Mouse (Mus musculus) T-helper 17 cell (primary cell): Measurements from ENCODE around the gene Mitf.

ENCODE experiments used
- in situ Hi-C, 2 experiments: fragments of 300-600 bp; cut with MboI, MseI; formaldehyde crosslinking; loops; 1 replicate in 1 of 2; 2 replicates in 1 of 2; pipeline ENCODE4 v1.15.1; 2025; ENCODE audit warnings: high pct_unique_total_duplicates in 2 of 2

Gene Mitf

DNA sequence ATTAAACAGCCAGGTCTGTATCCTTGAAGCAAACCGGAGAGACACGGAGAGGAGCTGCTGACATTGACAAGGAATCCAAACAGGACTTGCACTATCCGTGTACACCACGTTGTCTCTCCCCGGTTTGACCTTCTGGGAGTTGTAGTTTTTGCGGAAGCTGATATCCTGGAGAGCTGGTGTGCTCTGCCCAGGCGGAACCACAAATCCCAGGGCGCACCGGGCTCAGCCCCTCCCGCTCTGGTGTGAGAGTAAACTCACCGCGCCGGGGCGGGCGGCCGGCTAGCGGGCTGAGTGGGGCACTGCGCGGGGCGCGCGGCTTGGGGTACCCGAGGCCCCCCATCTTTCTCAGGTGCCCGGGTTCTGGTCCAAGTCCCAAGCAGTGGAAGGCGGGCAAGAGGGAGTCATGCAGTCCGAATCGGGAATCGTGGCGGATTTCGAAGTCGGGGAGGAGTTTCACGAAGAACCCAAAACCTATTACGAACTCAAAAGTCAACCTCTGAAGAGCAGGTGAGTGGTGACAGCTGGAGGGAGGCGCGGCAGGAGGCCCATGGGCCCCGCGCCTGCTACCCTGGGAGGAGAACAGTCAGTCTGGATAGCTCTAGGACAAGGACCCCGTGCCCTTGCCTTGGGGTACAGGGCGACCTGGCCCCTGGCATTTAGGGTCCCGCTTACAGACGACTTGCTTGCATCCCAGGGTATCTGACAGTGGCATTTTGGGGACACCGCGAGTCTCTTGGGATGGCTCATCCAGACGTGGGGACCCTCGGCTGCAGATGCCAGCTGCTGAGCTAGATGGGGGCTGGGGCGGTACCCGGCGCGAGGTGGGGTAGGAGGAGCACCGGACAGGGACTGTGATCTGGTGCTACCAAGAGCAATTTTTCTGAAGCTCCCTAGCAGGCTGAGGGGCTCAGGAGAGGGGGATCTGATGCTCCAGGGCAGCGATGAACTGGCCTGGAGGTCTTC, at the start of gene Mitf:
TSS of gene Mitf (plus strand) at position 272 of the 963 bp plus-strand sequence.
- in situ Hi-C loops = loop anchor here in 1 of 2 experiments (10.0 kb wide), 2 partner anchors 1698 to 1828 kb away; no protein-coding TSS in a partner anchor

DNA sequence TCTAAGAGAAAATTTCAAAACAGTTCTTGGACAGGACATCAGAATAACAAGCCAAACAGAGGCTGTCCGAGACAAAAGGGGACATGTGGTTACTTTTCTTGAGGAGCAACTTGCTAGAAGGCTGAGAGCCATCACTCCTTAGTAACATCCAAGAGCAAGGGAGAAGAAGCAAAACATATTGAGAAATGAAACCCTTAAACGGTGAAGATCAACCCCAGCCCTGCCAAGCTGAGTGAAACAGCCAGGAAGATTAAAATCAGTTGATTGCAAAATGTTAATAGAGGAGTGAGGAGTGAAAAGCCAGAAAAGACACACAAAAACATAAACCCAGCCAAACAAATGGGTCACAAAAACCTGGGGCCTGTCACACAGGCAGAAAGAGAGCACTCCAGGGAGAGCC, 49.5 kb upstream of the Mitf start:
- in situ Hi-C loops = loop anchor here (5.0 to 10.0 kb wide), 2 partner anchors 245 to 677 kb away; no protein-coding TSS in a partner anchor

DNA sequence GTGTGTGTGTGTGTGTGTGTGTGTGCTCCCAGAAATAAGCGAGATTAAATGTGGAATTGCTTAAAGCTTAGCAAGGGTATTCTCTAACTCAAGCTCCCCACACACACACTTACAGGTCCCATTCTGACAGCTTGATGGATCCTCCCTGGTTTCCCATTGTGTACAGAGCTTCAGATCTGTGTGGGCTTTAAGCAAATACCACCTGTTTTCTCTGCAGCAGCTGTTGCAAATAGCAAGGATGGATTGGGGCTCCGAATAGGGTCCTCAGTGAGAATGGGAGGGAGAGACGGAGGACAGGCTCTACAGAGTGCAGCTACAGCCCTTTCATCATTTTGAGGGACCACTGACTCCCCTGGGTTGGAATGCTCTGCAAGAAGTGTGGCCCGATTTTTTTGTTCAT, 48.0 kb upstream of the Mitf start:
- in situ Hi-C loops = loop anchor here (5.0 to 10.0 kb wide), 2 partner anchors 243 to 676 kb away; no protein-coding TSS in a partner anchor

DNA sequence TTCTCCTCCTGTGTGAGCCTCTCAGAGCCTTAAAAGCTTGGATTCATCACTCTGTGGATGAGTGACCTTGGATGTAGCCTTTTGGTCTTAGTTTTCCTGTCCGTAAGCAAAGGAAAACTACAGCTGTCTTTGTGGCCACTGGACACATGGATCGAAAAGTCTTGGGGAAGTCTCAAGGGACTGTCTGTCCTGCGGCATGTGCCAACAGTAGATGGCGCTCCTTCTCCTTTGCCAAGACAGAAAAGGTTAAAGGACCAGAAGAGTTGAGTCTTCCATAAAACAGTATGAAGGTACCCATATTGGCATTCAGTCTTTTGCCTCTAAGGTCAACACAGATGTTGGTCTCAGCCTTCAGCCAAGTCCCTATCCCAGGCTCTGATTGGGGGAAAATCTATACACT, 47.6 kb upstream of the Mitf start:
- in situ Hi-C loops = loop anchor here (5.0 to 10.0 kb wide), 2 partner anchors 243 to 676 kb away; no protein-coding TSS in a partner anchor

DNA sequence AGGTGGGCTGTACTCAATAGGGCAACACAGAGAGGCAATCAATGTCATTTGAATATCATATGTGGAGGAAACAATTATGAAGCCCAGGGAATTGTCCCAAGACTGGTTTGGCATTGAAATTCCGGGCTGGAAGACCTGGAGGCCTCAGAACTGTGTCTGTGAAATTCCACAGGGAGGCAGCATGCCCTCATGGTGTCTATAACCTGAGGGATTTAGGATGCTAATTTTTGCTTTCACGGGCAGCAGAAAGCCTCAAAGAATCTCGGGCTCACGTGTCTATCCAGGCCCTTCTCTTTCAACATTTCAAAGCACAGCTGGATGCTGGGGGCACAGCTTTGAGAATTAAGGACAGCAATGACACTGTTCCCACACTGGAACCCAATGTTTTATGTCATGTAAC, 45.5 kb upstream of the Mitf start:
- in situ Hi-C loops = no loop called here

DNA sequence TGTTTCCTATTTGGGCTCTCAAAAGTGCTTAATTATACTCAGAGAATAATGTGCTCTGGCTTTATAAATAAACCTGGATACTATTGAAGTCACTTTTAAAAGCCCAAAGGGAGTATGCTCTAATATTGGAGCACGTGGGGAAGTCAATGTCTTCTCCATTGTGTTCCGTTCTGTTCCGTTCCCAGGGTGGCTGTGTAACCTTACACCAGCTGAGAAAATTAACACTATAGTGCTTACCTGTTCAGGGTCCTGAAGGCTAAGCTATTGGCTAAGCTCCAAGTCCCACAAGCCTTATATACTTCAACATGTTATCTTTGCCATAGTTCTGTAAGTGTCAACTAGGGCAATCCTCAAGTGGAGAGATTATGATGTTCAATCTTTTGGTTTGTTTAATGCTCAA, 42.9 kb upstream of the Mitf start:
- in situ Hi-C loops = no loop called here

DNA sequence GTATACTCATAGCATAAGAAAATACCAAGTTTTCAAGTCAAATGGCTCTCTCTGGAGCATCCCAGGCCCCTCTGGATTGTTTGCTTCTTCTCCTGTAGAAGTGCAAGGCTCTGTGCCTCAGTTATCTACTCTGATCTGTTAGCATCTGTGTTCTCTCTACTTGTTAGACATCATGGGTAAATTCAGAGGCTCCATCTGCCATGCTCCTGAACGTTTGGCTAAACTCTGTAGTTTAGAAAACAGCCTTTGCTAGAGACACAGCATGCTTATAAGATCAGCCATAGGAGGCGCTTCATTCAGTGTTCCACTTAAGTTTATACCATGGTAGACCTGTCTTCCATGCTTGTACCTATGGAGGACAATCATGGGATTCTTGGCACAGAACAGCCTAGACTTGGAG, 39.0 kb upstream of the Mitf start:
- in situ Hi-C loops = no loop called here

DNA sequence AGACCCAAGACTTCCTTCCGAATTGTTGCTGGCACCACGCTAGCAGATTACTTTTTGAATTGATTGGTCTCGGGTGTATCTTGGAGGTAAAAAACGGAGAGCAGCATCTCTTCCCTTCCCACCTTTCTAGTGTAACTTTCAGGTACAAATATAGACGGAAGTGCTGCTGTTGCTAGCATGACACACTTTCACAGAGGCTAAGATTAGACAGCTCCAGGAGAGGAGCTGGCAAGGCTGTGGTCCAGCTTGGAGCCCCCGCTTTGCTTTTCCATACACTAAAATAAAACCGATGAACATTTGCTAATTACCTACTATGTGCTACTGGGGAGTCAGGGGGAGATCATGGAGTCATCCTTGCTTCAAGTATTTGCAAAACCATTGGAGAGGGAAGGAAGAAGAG, 37.3 kb upstream of the Mitf start:
- in situ Hi-C loops = no loop called here

DNA sequence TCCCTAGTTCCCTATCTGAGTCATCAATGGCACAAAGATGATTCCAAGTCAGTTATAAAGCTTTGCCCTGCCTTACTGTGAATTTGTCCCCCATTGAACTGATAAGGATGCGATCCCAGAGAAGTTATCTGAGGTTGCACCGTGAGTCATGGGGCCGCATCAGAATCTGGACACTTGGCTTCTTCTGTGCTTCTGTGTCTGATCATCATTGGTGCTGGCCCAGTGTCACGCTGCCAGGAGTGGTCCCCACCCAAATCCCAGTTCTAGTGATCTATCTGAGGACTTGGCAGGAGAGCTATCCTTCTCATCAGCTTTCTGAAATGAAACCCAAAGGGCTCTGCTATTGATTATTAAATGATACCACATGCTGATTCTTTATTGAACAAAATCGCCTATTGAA, 25.5 kb upstream of the Mitf start:
- in situ Hi-C loops = no loop called here

DNA sequence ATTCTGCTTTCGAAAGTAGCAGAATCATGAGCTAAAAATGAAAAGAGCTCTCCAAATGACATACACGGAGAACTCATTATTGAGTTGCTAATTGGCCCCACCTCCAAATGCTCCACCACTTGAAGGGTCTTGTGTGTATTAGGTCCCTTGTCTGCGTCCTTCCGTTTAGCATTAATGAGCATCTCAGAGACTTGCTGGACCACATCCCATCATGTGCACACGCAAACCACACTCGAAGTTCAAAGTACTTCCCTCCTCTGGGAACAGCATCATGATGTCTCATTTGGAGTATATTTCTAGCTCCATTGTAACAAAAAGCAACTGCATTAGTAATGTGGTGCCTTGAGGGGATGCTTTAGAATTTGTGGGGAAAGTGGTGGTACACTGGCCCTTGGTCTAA, 24.6 kb upstream of the Mitf start:
- in situ Hi-C loops = no loop called here

DNA sequence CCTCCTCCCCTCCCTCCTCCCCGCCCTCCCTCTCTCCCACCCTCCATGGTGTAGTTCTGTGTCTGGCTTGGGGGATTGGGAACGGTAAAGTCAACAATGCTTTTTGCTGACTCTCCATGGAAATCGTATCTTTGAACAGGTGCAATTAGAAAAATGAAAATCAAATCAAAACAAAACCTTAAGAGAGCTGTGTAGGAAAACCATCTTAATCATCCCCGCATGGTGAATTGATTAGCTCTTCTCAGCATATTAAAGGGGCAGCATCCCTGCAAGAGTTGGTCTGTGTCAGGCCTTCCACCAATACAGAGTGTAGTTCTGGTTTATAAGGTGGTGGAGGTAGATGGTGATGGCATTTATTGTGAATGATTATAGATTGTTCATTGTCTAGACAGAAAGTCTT, 20.0 kb upstream of the Mitf start:
- in situ Hi-C loops = no loop called here

DNA sequence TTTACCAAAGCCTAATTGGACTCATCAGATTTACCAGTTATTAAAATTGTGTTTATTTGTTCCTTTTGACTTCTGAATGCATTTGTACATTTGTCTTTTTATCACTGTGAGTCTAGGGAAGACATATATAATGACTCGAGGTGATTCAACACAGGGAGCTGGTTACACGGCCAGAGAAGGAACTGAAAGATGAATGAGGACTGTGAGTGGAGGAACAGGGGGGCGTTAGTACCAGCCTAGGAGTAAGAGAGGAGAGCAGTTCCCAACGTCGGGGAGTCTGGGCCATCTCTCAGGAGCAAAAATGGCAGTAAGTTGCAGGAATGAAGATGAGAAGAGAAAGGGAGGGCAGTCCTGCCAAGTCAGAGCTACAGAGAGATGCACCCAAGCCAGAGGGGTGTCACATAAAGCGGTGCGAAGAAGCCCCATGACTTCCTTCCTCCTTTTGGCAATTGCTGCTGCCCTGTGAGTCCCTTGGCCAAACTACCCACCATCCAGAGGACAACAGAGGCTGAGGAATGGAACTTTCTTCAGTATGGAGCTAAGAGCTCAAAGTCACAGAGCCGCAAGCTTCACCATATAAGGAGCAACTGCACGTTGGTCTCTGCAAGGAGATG, 18.4 kb upstream of the Mitf start:
- in situ Hi-C loops = no loop called here

DNA sequence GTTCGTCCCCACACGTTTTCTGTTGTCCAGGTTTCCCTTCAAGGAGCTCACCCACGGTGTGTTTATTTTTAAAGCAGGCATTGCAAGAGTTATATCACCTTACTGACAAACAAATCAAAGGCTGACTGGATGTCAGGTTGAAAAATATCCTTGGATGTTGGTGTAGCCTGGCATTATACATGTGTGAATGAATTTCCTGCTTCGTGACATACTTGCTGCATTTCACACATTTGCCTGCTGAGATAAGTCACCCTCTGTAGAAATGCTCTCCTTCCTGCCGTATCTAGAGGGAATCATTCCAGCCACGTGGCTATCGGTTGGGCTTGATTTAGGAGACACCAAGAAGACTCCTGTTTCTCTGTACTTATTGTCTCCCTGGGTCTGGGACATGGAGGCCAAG, 17.2 kb upstream of the Mitf start:
- in situ Hi-C loops = no loop called here

DNA sequence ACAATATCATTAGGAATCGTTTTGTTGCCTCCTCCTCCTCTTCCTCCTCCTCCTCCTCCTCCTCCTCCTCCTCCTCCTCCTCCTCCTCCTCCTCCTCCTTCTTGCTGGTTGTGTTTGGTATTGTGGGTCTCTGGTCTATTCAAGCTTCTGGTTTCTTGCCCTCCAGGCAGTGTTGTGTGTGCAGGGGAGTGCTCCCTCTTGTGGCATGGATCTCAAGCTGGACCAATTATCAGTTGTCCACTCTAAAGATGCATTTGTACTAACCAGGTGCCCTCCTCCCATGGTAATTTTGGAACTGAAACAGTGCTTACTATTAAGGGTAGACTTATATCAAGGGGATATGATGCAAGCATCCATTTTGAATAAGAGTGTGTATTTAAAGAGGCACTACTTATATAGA, 14.7 kb upstream of the Mitf start:
- in situ Hi-C loops = no loop called here

DNA sequence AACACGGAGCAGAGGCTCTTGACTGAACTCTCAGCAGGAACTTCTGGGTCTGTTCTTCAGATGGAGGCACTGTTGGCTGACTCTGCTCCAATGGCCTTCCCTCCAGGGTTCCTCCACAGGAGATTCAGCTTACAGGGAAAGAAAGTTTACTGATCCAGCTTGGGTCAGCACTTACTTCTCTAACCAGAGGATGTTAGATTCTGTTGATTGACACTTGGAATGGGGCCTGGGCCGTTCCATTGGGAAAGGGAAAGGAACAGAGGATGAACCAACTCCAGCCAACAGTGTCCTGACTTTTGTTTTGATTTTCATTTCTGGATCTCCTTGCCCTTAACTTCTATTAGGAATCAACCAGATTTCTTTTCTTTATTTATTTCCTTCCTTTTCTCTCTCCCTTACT, 11.7 kb upstream of the Mitf start:
- in situ Hi-C loops = no loop called here

DNA sequence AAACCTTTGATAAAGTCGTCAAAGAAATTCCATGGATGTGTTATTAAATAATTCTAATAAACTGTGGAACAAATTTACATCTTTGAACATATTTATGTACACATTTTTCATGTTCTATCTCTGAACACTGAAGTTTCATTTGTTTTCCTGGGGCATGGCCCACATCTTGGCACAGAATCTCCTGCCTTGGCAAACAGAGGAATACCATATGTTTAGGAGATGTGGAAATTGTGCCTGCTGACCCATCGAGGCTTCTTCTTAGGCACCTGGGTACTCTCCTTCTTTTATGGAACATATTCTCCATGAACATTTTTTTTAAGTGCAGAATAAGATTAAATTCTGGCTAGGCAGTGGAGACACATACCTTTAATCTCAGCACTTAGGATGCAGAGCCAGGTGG, 6.2 kb upstream of the Mitf start:
- in situ Hi-C loops = loop anchor here in 1 of 2 experiments (10.0 kb wide), 2 partner anchors 1704 to 1834 kb away; no protein-coding TSS in a partner anchor

DNA sequence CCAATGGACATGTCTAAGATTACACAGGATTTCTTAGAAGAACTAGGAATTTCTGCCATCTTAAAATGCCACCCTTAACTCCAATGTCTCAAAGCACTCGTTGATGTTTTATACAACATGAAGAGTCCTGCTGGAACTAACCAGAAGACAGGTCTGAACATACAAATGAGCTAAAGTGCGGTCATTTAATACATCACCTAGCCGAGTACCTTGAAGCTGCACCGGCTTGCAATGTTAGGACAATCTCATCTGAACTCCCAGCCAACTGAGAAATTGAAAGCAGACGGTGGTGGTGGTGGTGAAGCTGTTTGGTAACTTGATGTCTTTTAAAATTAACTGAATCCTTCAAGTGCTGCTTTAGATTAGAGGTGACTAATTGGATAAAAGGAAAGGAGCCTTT, 801 bp upstream of the Mitf start:
- in situ Hi-C loops = loop anchor here in 1 of 2 experiments (10.0 kb wide), 2 partner anchors 1699 to 1829 kb away; no protein-coding TSS in a partner anchor

DNA sequence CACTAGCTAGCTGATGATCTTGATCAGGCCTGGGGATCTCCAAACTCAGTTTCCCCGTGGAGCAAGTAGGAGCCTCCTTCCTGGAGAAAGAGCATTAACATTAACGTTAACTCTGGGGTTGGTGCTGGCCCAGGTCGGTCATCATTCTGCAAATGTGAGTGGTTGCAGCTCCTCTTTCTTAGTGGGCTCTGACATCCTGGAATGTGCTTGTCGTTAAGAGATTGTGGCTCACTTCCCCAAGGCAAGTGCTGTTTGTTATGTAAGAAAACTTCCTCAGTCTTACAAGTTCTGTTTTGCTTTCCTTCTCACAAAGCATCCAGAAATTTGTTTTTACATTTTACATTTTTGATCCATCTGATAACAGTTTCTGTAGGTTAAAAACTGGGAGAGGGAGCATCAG, 7.3 kb downstream of the Mitf start:
- in situ Hi-C loops = no loop called here

DNA sequence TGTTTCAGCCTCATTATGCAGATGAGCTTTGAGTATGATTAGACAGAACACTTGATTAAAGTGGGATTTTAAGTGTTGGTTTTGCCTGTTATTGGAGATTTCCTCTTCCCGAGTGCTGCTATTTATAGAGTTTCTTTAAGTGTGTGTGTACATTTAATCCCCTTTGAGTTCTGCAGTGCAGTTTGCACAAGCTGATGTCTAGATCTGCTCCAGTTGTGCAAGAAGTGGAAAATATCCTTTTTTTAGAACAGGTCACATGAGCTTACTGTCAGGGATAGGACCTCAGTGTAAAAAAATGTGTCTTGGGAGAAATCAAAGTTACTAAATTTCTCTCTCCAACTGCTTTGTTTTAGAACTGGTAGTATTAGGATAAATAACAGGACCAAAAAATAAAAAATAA, 8.9 kb downstream of the Mitf start:
- in situ Hi-C loops = no loop called here

DNA sequence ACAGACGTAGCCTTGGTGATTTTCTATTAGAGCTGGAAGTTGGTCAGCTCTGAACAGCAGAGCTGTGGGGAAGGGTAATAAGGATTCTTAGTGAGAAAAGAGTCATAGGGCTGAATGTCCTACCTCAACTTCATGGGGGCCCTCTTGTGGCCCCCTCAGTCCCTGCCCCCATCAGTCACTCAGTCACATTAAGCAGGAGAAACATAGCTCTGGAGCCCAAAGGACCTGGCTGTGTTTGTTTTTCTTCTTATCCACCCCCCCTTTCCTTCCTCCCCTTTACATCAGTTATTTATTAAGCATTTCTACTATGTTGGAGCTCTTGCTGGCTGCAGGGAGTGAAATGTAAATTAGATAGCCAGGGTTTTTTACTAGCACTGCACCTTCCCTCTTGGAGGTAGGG, 10.0 kb downstream of the Mitf start:
- in situ Hi-C loops = no loop called here

DNA sequence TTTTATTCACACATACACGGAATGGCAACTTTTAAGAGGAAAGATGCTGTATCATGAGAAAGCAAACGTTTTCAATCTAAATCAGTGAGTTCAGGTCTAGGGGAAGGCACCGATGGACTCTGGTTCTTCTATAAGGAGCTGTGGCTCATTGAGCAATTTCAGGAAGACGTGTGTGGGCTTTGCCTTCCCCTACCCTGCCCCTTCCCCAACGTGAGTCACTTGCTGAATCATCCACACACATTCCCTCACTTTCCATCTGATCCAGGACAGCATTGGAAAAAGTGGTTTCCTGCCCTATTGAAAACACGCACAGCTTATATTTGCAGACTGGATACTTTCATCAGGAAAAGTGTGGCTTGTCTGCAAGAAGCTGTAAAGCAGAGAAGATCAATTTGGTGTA, 11.3 kb downstream of the Mitf start:
- in situ Hi-C loops = no loop called here

DNA sequence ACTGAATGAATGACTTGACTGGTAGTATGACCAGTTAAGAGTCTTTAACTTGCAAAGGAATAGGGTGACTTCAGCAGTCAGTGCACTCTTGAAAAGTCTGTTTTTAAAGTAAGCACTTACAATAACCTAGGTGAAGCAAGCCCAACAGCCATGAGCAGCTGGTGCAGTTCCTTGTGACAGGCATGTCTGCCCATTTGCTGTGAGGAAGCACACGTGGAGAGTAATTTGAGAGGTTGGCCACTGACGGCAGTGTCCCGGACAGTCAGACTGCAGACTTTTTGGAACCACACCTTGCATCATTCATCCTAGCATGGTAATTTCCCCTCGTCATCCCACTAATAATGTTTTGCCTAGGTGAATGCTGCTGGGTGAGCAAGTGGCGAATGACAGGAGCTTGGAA, 12.1 kb downstream of the Mitf start:
- in situ Hi-C loops = no loop called here

DNA sequence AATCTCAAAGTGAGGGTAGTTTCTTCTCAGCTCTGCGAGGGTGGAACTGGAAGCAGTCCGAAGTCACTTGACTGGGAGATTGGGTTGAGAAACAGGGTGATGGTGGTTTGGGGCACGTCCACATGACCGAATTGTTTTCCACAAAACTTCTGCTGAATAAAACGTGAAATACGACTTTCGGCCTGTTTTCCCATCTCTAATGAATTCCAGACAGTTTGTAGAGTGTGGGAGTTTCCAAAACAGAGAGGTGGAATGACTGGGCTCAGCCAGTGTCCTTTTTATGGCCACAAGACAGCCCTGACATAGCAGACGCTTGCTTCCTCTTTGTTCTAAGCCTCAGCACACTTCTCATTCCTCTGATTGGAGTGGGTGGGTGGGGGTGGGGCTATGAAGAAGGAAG, 13.7 kb downstream of the Mitf start:
- in situ Hi-C loops = no loop called here
